Mouse (Mus musculus): ENCODE measurements around the gene Rdh7. TPM values are rescaled to one million over a fixed set of nuclear protein-coding genes. Genes with fewer than 3 reads are reported as not detected.

Gene Rdh7
- total and polyA plus RNA-seq, 3 experiments = not detected

DNA sequence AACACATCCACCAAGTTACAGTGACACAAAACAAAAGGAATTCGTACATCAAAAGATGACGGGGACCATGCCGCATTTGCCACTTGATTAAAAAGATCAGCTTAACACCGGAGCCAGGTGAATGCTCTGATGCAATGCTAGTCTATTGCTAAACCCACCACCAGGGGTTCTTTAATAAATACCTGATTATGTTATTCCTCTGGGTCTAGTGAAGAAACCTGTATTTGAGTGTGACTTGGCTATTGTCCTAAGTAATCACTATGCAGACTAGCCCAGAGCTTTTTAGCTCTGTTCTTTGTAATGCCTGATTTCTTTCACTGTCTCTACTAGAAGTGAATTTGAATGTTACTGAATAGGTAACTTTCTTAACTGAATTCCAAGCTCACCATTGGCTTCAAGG lies 7.6 kb downstream of the Rdh7 start:
- no peaks in the 10 kb centered on the region for H3K9me3 ChIP-seq (replicated peaks)
- peaks cover 48% of the 10 kb centered on the region for H3K4me1 ChIP-seq (ENCODE audit: insufficient read depth, low read depth, low read length)
- TF ChIP-seq CTCF (IDR thresholded peaks at IDR 0.05; ENCODE audit: low read depth, low read length) = no peak
- TF ChIP-seq POLR2AphosphoS5 (IDR thresholded peaks at IDR 0.05; ENCODE audit: insufficient replicate concordance, low read depth, low read length) = no peak
- no peak for TF ChIP-seq GATA2 (IDR thresholded peaks at IDR 0.05; ENCODE audit: borderline replicate concordance, low read depth, low read length)
- no peak for TF ChIP-seq TAL1 (conservative IDR thresholded peaks at IDR 0.05; ENCODE audit: low read depth, low read length)
- TF ChIP-seq GATA1 (IDR thresholded peaks at IDR 0.05; ENCODE audit: borderline replicate concordance, low read length) = no peak
- DNase-seq (ENCODE audit: low spot score) (no peak), ATAC-seq (ENCODE audit: extremely low read depth, insufficient number of reproducible peaks, low FRiP score, poor library complexity, severe bottlenecking) (no peak)
- H3K4me3 ChIP-seq (ENCODE audit: low read depth, low read length) = no peak overlapping the region
- no peaks in the 10 kb centered on the region for H3K36me3 ChIP-seq (replicated peaks)
- H3K27me3 ChIP-seq (ENCODE audit: insufficient read depth, low read length) = 0 out of 2 replicates have a peak, but pooled peaks cover 3% of the 10 kb centered on the region

DNA sequence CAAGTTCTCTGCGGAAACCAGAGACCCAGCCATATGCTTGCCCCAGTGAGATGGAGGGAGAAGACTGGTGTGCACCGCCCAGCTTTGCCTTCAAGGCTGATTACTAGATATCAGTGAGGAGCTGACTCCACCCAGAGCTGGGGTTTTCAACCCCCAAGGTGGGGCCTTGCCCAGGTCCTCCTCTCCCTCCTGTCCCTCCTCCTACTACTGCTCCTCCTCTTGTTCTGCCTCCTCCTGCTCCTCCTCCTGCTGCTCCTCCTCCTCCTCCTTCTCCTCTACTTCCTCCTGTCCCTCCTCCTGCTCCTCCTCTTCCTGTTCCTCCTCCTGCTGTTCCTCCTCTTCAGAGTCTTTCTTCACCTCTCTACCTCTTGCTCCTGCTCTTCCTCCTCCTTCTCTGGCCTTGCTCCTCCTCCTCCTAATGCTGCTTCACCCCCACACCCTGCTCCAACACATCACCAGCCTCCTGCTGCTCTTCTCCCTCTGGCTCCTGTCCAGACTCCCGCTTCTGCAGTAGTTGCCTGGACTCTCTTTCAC lies 9.4 kb downstream of the Rdh7 start:
- DNase-seq (ENCODE audit: low spot score) = peak; percentile 47

DNA sequence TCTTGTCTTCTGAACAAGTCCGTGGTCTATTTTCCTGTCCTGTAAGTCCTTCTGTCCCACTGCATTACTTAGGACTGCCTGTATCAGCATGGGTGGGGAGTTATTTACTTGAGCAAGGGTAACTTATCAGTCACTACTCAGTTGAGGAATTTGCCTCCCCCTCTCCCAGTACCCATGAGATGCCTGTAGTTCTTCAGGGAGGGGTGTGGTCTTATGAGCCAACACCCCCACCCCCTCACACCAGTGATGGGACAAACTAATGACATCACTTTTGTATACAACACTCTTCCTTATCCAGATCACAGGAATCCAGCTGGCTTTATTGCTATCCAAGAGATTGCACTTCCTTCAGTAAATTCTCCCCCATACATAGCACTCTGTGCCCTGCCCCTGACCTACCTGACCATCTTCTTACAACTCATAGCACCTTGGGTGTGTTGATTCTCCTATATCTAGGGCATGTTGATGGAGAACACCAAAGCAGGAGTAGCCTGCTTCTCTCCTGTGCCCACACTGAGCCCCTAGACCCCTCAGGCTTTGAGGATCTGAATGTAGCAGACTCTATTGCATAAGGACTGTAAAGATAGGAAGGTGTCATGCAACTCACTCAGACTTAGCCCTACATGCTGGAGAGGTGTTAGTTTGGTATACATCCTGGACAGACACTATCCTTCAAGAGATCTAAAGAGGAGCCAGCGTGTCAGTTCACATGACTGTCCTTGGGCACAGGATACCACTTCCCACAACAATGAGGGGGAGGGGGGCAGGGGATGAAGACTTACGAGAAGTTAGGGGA lies 10.2 kb downstream of the Rdh7 start:
- Histone ChIP-seq H3K4me3 (ENCODE audit: low read depth, low read length) (peak overlapping the region; percentile 56; the same call in 1 of the 2 replicates), H3K9me3 (replicated peaks) (no peaks in the 10 kb centered on the region), H3K36me3 (replicated peaks) (no peaks in the 10 kb centered on the region), H3K4me1 (ENCODE audit: insufficient read depth, low read depth, low read length) (peaks cover 60% of the 10 kb centered on the region), H3K27me3 (ENCODE audit: insufficient read depth, low read length) (0 out of 2 replicates have a peak, but pooled peaks cover under 1% of the 10 kb centered on the region)
- no peak for ATAC-seq (ENCODE audit: extremely low read depth, insufficient number of reproducible peaks, low FRiP score, poor library complexity, severe bottlenecking)
- TF ChIP-seq GATA2 (IDR thresholded peaks at IDR 0.05; ENCODE audit: borderline replicate concordance, low read depth, low read length) (no peak), TAL1 (conservative IDR thresholded peaks at IDR 0.05; ENCODE audit: low read depth, low read length) (no peak), POLR2AphosphoS5 (IDR thresholded peaks at IDR 0.05; ENCODE audit: insufficient replicate concordance, low read depth, low read length) (no peak), GATA1 (IDR thresholded peaks at IDR 0.05; ENCODE audit: borderline replicate concordance, low read length) (no peak), CTCF (IDR thresholded peaks at IDR 0.05; ENCODE audit: low read depth, low read length) (no peak)
- DNase-seq (ENCODE audit: low spot score) = no peak

More for the DNA sequence above, 9.4 kb downstream of the Rdh7 start:
- Histone ChIP-seq H3K4me3 (ENCODE audit: low read depth, low read length) (peak overlapping the region; percentile 56), H3K36me3 (replicated peaks) (no peaks in the 10 kb centered on the region), H3K9me3 (replicated peaks) (no peaks in the 10 kb centered on the region), H3K4me1 (ENCODE audit: insufficient read depth, low read depth, low read length) (peaks cover 59% of the 10 kb centered on the region), H3K27me3 (ENCODE audit: insufficient read depth, low read length) (0 out of 2 replicates have a peak, but pooled peaks cover 3% of the 10 kb centered on the region)
- ATAC-seq (ENCODE audit: extremely low read depth, insufficient number of reproducible peaks, low FRiP score, poor library complexity, severe bottlenecking) = peak; percentile 90
- TF ChIP-seq POLR2AphosphoS5 (IDR thresholded peaks at IDR 0.05; ENCODE audit: insufficient replicate concordance, low read depth, low read length) (no peak), GATA2 (IDR thresholded peaks at IDR 0.05; ENCODE audit: borderline replicate concordance, low read depth, low read length) (no peak), CTCF (IDR thresholded peaks at IDR 0.05; ENCODE audit: low read depth, low read length) (no peak), GATA1 (IDR thresholded peaks at IDR 0.05; ENCODE audit: borderline replicate concordance, low read length) (no peak), TAL1 (conservative IDR thresholded peaks at IDR 0.05; ENCODE audit: low read depth, low read length) (no peak)

DNA sequence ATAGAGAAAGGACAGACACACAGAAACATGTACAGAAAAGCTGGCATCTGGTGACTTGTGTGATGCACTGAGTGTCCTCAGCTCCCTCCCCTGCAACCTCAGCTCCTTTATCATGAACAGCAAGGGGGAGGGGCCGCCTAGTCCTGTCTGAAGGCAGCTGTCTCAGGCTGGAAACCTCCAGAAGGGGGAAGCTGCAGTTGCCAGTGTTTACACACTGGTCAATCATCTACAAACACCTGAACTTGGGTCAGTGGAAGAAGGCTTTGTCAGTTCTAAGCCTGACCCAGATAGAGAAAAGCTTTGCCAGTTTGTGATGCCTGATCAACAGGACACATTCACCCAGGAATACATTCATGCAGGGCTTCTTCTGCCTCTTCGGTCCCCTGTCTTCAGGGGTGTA lies 10.9 kb downstream of the Rdh7 start:
- Histone ChIP-seq H3K9me3 (replicated peaks) (no peaks in the 10 kb centered on the region), H3K4me3 (ENCODE audit: low read depth, low read length) (no peak overlapping the region), H3K36me3 (replicated peaks) (no peaks in the 10 kb centered on the region), H3K27me3 (ENCODE audit: insufficient read depth, low read length) (no peaks in the 10 kb centered on the region), H3K4me1 (ENCODE audit: insufficient read depth, low read depth, low read length) (peaks cover 58% of the 10 kb centered on the region)
- TF ChIP-seq TAL1 (conservative IDR thresholded peaks at IDR 0.05; ENCODE audit: low read depth, low read length) (no peak), GATA1 (IDR thresholded peaks at IDR 0.05; ENCODE audit: borderline replicate concordance, low read length) (no peak), POLR2AphosphoS5 (IDR thresholded peaks at IDR 0.05; ENCODE audit: insufficient replicate concordance, low read depth, low read length) (no peak), CTCF (IDR thresholded peaks at IDR 0.05; ENCODE audit: low read depth, low read length) (no peak), GATA2 (IDR thresholded peaks at IDR 0.05; ENCODE audit: borderline replicate concordance, low read depth, low read length) (no peak)
- DNase-seq (ENCODE audit: low spot score) (no peak), ATAC-seq (ENCODE audit: extremely low read depth, insufficient number of reproducible peaks, low FRiP score, poor library complexity, severe bottlenecking) (no peak)

DNA sequence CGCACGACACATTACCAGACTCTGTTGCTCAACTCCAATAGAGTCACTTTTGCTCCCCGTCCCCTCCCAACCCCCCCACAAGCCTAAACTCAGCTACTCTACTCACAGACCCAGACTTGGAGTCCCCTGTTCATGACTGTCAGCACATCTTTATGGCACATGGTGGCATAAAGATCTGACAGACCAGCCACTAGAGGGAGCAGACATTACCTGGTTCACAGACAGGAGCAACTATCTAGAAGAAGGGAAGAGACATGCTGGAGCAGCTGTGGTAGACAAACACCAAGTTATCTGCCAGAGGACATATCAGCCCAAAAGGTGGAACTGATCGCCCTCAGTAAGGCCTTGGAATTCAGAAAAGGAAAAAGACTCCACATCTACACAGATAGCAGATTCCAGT lies 16.1 kb downstream of the Rdh7 start:
- ATAC-seq (ENCODE audit: extremely low read depth, insufficient number of reproducible peaks, low FRiP score, poor library complexity, severe bottlenecking) = no peak
- no peaks in the 10 kb centered on the region for H3K36me3 ChIP-seq (replicated peaks)
- DNase-seq (ENCODE audit: low spot score) = no peak
- H3K4me3 ChIP-seq (ENCODE audit: low read depth, low read length) = peak overlapping the region; percentile 47; the same call in 1 of the 2 replicates
- H3K9me3 ChIP-seq (replicated peaks) = no peaks in the 10 kb centered on the region
- H3K4me1 ChIP-seq (ENCODE audit: insufficient read depth, low read depth, low read length) = peaks cover 36% of the 10 kb centered on the region
- TF ChIP-seq POLR2AphosphoS5 (IDR thresholded peaks at IDR 0.05; ENCODE audit: insufficient replicate concordance, low read depth, low read length) (no peak), CTCF (IDR thresholded peaks at IDR 0.05; ENCODE audit: low read depth, low read length) (no peak), GATA1 (IDR thresholded peaks at IDR 0.05; ENCODE audit: borderline replicate concordance, low read length) (no peak), GATA2 (IDR thresholded peaks at IDR 0.05; ENCODE audit: borderline replicate concordance, low read depth, low read length) (no peak), TAL1 (conservative IDR thresholded peaks at IDR 0.05; ENCODE audit: low read depth, low read length) (no peak)
- no peaks in the 10 kb centered on the region for H3K27me3 ChIP-seq (ENCODE audit: insufficient read depth, low read length)

DNA sequence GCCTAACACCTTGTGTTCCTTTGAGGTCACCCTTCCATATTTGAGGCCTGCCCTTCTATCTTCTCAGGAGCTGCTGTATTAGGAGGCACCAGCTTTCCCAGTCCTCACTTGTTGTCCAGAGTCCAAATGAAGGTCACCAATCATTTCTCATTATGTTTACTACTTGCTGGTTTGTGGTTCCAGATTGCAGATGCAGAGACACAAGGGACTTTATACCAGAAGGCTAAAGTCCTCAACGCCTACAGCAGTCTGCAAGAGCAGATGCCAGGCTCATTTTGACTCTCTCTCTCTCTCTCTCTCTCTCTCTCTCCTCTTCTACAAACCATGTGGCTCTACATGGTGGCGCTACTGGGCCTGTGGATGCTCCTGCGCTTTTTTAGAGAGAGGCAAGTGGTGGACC lies 22.4 kb downstream of the Rdh7 start, which contains the start of gene Rdh16f2:
Gene Rdh16f2 (plus strand): TSS at position 243 of the 400 bp plus-strand sequence.
- TF ChIP-seq GATA1 (IDR thresholded peaks at IDR 0.05; ENCODE audit: borderline replicate concordance, low read length) = no peak
- no peak for TF ChIP-seq TAL1 (conservative IDR thresholded peaks at IDR 0.05; ENCODE audit: low read depth, low read length)
- TF ChIP-seq GATA2 (IDR thresholded peaks at IDR 0.05; ENCODE audit: borderline replicate concordance, low read depth, low read length) = no peak
- TF ChIP-seq POLR2AphosphoS5 (IDR thresholded peaks at IDR 0.05; ENCODE audit: insufficient replicate concordance, low read depth, low read length) = no peak
- TF ChIP-seq CTCF (IDR thresholded peaks at IDR 0.05; ENCODE audit: low read depth, low read length) = no peak
- H3K9me3 ChIP-seq (replicated peaks) = no peaks in the 10 kb centered on the region
- H3K4me1 ChIP-seq (ENCODE audit: insufficient read depth, low read depth, low read length) = no peaks in the 10 kb centered on the region; the same call in 1 of the 2 replicates
- peaks cover 5% of the 10 kb centered on the region for H3K27me3 ChIP-seq (ENCODE audit: insufficient read depth, low read length)
- H3K36me3 ChIP-seq (replicated peaks) = no peaks in the 10 kb centered on the region
- no peak within 1 kb of the TSS for H3K4me3 ChIP-seq (ENCODE audit: low read depth, low read length)
- DNase-seq (ENCODE audit: low spot score) (no peak), ATAC-seq (ENCODE audit: extremely low read depth, insufficient number of reproducible peaks, low FRiP score, poor library complexity, severe bottlenecking) (no peak)
